Mouse (Mus musculus) forebrain, embryonic 11.5 days (tissue): ENCODE measurements around the gene Sys1. TPM values are rescaled to one million over a fixed set of nuclear protein-coding genes. Genes with fewer than 3 reads are reported as not detected.

Experiments
- ATAC-seq: fragments of 200-750 bp; cut with Nextera tagmentation; replicated peaks from 2 replicates; pipeline ENCODE4 v1.8.0; 2017; ENCODE audit warnings: moderate TSS enrichment; ENCODE audit not compliant: low FRiP score
- DNase-seq: peaks from one replicate; pipeline ENCODE4 v3.0.0-alpha.2; 2017; ENCODE audit warnings: low spot score
- H3K27ac ChIP-seq: fragments of 300-500 bp; sonication (generic); 2 replicates; pipeline ENCODE4 v1.5.1; 2014; ENCODE audit warnings: low read depth, low read length
- H3K27me3 ChIP-seq: fragments of 300-500 bp; sonication (generic); 2 replicates; pipeline ENCODE4 v1.6.1; 2014; ENCODE audit warnings: mild to moderate bottlenecking, low read length, mixed read lengths; ENCODE audit not compliant: control insufficient read depth, insufficient read depth
- H3K36me3 ChIP-seq: fragments of 300-500 bp; sonication (generic); 2 replicates; pipeline ENCODE4 v1.6.1; 2014; ENCODE audit warnings: mild to moderate bottlenecking, low read length, moderate library complexity, mixed read lengths; ENCODE audit not compliant: control insufficient read depth, insufficient read depth
- H3K4me1 ChIP-seq: fragments of 300-500 bp; sonication (generic); replicated peaks from 2 replicates; pipeline ENCODE4 v1.6.1; 2014; ENCODE audit warnings: low read length, mixed read lengths; ENCODE audit not compliant: control insufficient read depth, insufficient read depth
- H3K4me2 ChIP-seq: fragments of 300-500 bp; sonication (generic); 2 replicates; pipeline ENCODE4 v1.6.1; 2014; ENCODE audit warnings: low read depth, mild to moderate bottlenecking, low read length, moderate library complexity, mixed read lengths; ENCODE audit not compliant: severe bottlenecking
- H3K4me3 ChIP-seq: fragments of 300-500 bp; sonication (generic); 2 replicates; pipeline ENCODE4 v1.5.1; 2014; ENCODE audit warnings: low read depth, low read length
- H3K9ac ChIP-seq: fragments of 300-500 bp; sonication (generic); 2 replicates; pipeline ENCODE4 v1.6.1; 2014; ENCODE audit warnings: low read length
- H3K9me3 ChIP-seq: fragments of 300-500 bp; sonication (generic); 2 replicates; pipeline ENCODE4 v1.6.1; 2016; ENCODE audit warnings: low read length, mixed read lengths; ENCODE audit not compliant: control insufficient read depth
- WGBS: fragments of 180-500 bp; shearing (Covaris S2); extraction: QIAGEN DNeasy Blood & Tissue Kit; methylation state at CpG from one replicate; pipeline ENCODE4 v1.1.7; 2014; 5-methylcytosine and 5-hydroxymethylcytosine counted together
- polyA plus RNA-seq: library from polyadenylated mRNA; unstranded; fragments of >200 nt; fragmentation: Nextera tagmentation; extraction: Ambion mirVana; gene quantifications from 2 replicates; pipeline ENCODE4 v1.2.1, GENCODE M21; 2014

Gene Sys1
- polyA plus RNA-seq, 1 experiment from 2014 or later: 63.4 TPM

- Histone ChIP-seq H3K4me3 (no peak overlapping the region), H3K27ac (no peak overlapping the region), H3K9ac (no peak overlapping the region), H3K4me2 (no peak overlapping the region), H3K9me3 (no peaks in the 10 kb centered on the region), H3K36me3 (no peaks in the 10 kb centered on the region), H3K4me1 (0 out of 2 replicates have a peak, but pooled peaks cover 7% of the 10 kb centered on the region), H3K27me3 (no peaks in the 10 kb centered on the region)
- WGBS: 20% methylated on average over 7 of the region's 7 CpGs
- DNase-seq (no peak), ATAC-seq (no peak)
Observed at GRCm38 (mm10) chr2:164430697-164431096, 26.1 kb upstream of the Sys1 start.

GRCm38 (mm10) chr2:164431676-164432465 is 24.9 kb upstream of the Sys1 start:
- no peaks in the 10 kb centered on the region for H3K9me3 ChIP-seq
- no peak overlapping the region for H3K4me2 ChIP-seq
- H3K9ac ChIP-seq: no peak overlapping the region
- no peak overlapping the region for H3K4me3 ChIP-seq
- H3K27ac ChIP-seq: no peak overlapping the region
- DNase-seq (no peak), ATAC-seq (no peak)
- no peaks in the 10 kb centered on the region for H3K27me3 ChIP-seq
- 72% methylated on average over 9 of the region's 9 CpGs for WGBS
- no peaks in the 10 kb centered on the region for H3K36me3 ChIP-seq
- H3K4me1 ChIP-seq: 0 out of 2 replicates have a peak, but pooled peaks cover 9% of the 10 kb centered on the region

- H3K27ac ChIP-seq: no peak overlapping the region
- no peaks in the 10 kb centered on the region for H3K9me3 ChIP-seq
- no peak overlapping the region for H3K4me2 ChIP-seq
- no peak overlapping the region for H3K4me3 ChIP-seq
- H3K4me1 ChIP-seq: 0 out of 2 replicates have a peak, but pooled peaks cover 9% of the 10 kb centered on the region
- H3K36me3 ChIP-seq: no peaks in the 10 kb centered on the region
- 43% methylated on average over 22 of the region's 22 CpGs for WGBS
- ATAC-seq (no peak), DNase-seq (no peak)
- no peaks in the 10 kb centered on the region for H3K27me3 ChIP-seq
- H3K9ac ChIP-seq: no peak overlapping the region
Observed at GRCm38 (mm10) chr2:164432541-164433191, 24.1 kb upstream of the Sys1 start.

- no peak overlapping the region for H3K9ac ChIP-seq
- DNase-seq (no peak), ATAC-seq (no peak)
- H3K4me1 ChIP-seq: 0 out of 2 replicates have a peak, but pooled peaks cover 9% of the 10 kb centered on the region
- H3K36me3 ChIP-seq: no peaks in the 10 kb centered on the region
- H3K9me3 ChIP-seq: no peaks in the 10 kb centered on the region
- 82% methylated on average over 9 of the region's 9 CpGs for WGBS
- H3K27ac ChIP-seq: no peak overlapping the region
- H3K27me3 ChIP-seq: no peaks in the 10 kb centered on the region
- no peak overlapping the region for H3K4me2 ChIP-seq
- no peak overlapping the region for H3K4me3 ChIP-seq
Observed at GRCm38 (mm10) chr2:164433278-164433895, 23.4 kb upstream of the Sys1 start.

- Histone ChIP-seq H3K4me2 (no peak overlapping the region), H3K27ac (no peak overlapping the region), H3K36me3 (no peaks in the 10 kb centered on the region), H3K27me3 (no peaks in the 10 kb centered on the region), H3K9me3 (no peaks in the 10 kb centered on the region), H3K4me3 (no peak overlapping the region), H3K9ac (no peak overlapping the region), H3K4me1 (0 out of 2 replicates have a peak, but pooled peaks cover 5% of the 10 kb centered on the region)
- DNase-seq (no peak), ATAC-seq (no peak)
- 83% methylated on average over 3 of the region's 3 CpGs for WGBS
Observed at GRCm38 (mm10) chr2:164434681-164435080, 22.1 kb upstream of the Sys1 start.

- Histone ChIP-seq H3K9ac (no peak overlapping the region), H3K4me1 (0 out of 2 replicates have a peak, but pooled peaks cover 5% of the 10 kb centered on the region), H3K4me2 (no peak overlapping the region), H3K27ac (no peak overlapping the region), H3K4me3 (no peak overlapping the region), H3K36me3 (no peaks in the 10 kb centered on the region), H3K9me3 (no peaks in the 10 kb centered on the region), H3K27me3 (no peaks in the 10 kb centered on the region)
- no peak for ATAC-seq
- DNase-seq: no peak
- WGBS: 56% methylated on average over 5 of the region's 5 CpGs
Observed at GRCm38 (mm10) chr2:164435216-164436090, 21.3 kb upstream of the Sys1 start.

GRCm38 (mm10) chr2:164436215-164436913 is 20.4 kb upstream of the Sys1 start:
- H3K9me3 ChIP-seq: no peaks in the 10 kb centered on the region
- peaks cover 2% of the 10 kb centered on the region; the same call in 1 of the 2 replicates for H3K27me3 ChIP-seq
- H3K4me3 ChIP-seq: no peak overlapping the region
- no peak for DNase-seq
- H3K4me2 ChIP-seq: no peak overlapping the region
- no peak overlapping the region for H3K27ac ChIP-seq
- H3K9ac ChIP-seq: no peak overlapping the region
- no peak for ATAC-seq
- peaks cover 3% of the 10 kb centered on the region; the same call in 1 of the 2 replicates for H3K4me1 ChIP-seq
- H3K36me3 ChIP-seq: no peaks in the 10 kb centered on the region
- WGBS: 17% methylated on average over 8 of the region's 8 CpGs
